In the genomic region with DNA sequence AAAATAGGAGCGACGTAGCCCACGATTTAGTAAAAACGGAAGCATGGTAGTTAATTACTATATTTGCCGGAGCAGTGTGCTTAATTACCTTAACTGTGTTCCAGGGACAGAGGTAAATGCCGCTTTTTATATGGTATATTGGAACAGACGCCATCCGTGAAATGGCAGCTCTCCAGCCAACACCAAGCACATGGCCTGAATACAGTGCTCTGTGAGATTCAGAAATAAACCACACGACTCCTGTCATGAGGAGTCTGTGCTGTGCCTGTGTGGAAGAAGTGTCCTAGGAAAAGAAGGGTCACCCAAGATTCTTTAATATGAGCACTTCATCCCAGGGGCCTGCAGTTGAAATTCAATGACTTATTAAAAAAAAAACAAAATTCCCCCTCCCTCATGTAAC, we compare ENCODE assay signal across 27 mouse cellular contexts.
"Had no signal": no experiment of that assay in that cellular context is flagged by ENCODE, and none has a peak within 500 bp of the region (broad histone marks: within the 10 kb centered on the region; RNA-seq: fewer than 3 reads in every experiment).

No protein-coding gene starts in this region.

- H3K4me3 ChIP-seq: embryonic facial prominence, embryonic 10.5 days; embryonic facial prominence, embryonic 12.5 days; embryonic facial prominence, embryonic 13.5 days; embryonic facial prominence, embryonic 15.5 days; erythroblast, embryonic 14.5 days; forebrain, embryonic 10.5 days; forebrain, embryonic 12.5 days; forebrain, embryonic 13.5 days; forebrain, embryonic 15.5 days; gastrocnemius, adult 2 months; heart, adult 2 months; heart, embryonic 10.5 days had no signal

- H3K4me2 ChIP-seq: embryonic facial prominence, embryonic 12.5 days; embryonic facial prominence, embryonic 13.5 days; embryonic facial prominence, embryonic 15.5 days; forebrain, embryonic 12.5 days; forebrain, embryonic 13.5 days; forebrain, embryonic 15.5 days; heart, embryonic 11.5 days had no signal

- DNase-seq: cerebellum, adult 8-10 months; cerebellum, adult 9-10 months; cerebellum, adult 9-11 months; cerebellum, postnatal 36 days; embryo, embryonic 11 days; forebrain, postnatal 0 days; gastrocnemius, adult 2 months; gastrocnemius, postnatal 10 days; gastrocnemius, postnatal 14 days; gastrocnemius, postnatal 25 days; gastrocnemius, postnatal 36 days; heart, adult 11 months; heart, adult 18-20 months; heart, adult 2 months had no signal

- H3K9ac ChIP-seq: embryonic facial prominence, embryonic 12.5 days; embryonic facial prominence, embryonic 13.5 days; embryonic facial prominence, embryonic 15.5 days; forebrain, embryonic 12.5 days; forebrain, embryonic 13.5 days; forebrain, embryonic 15.5 days; forebrain, postnatal 0 days had no signal

- H3K9me3 ChIP-seq: embryonic facial prominence, embryonic 15.5 days; forebrain, embryonic 15.5 days had no signal

- H3K27me3 ChIP-seq: embryonic facial prominence, embryonic 12.5 days; embryonic facial prominence, embryonic 13.5 days; embryonic facial prominence, embryonic 15.5 days; forebrain, embryonic 12.5 days; forebrain, embryonic 13.5 days; forebrain, embryonic 15.5 days had no signal

- ATAC-seq: forebrain, embryonic 13.5 days; forebrain, embryonic 14.5 days; forebrain, embryonic 15.5 days; forebrain, embryonic 16.5 days; forebrain, postnatal 0 days had no signal

- H3K4me1 ChIP-seq: embryonic facial prominence, embryonic 10.5 days; embryonic facial prominence, embryonic 12.5 days; embryonic facial prominence, embryonic 13.5 days; embryonic facial prominence, embryonic 15.5 days; forebrain, embryonic 10.5 days; forebrain, embryonic 12.5 days; forebrain, embryonic 13.5 days; heart, embryonic 10.5 days had no signal

- H3K27ac ChIP-seq: embryonic facial prominence, embryonic 10.5 days; embryonic facial prominence, embryonic 12.5 days; embryonic facial prominence, embryonic 13.5 days; embryonic facial prominence, embryonic 15.5 days; forebrain, embryonic 10.5 days; forebrain, embryonic 12.5 days; forebrain, embryonic 13.5 days; forebrain, embryonic 15.5 days; gastrocnemius, adult 2 months; heart, adult 2 months; heart, embryonic 10.5 days had no signal
